Mouse (Mus musculus) hindbrain, embryonic 16.5 days (tissue): Measurements from ENCODE around the gene Rpusd2. TPM values are rescaled to one million over a fixed set of nuclear protein-coding genes. Genes with fewer than 3 reads are reported as not detected.

ENCODE experiments used
- ATAC-seq: fragments of 200-750 bp; cut with Nextera tagmentation; 2 replicates; pipeline ENCODE4 v1.8.0; 2017; ENCODE audit warnings: moderate TSS enrichment, moderate library complexity
- H3K27ac ChIP-seq: fragments of 300-500 bp; sonication (generic); 2 replicates; pipeline ENCODE4 v1.5.1; 2014; ENCODE audit warnings: low read depth, mild to moderate bottlenecking, control low read depth, low read length, moderate library complexity
- H3K27me3 ChIP-seq: fragments of 300-500 bp; sonication (generic); replicated peaks from 2 replicates; pipeline ENCODE4 v1.6.1; 2014; ENCODE audit warnings: low read length; ENCODE audit not compliant: control insufficient read depth, insufficient read depth
- H3K36me3 ChIP-seq: fragments of 300-500 bp; sonication (generic); 2 replicates; pipeline ENCODE4 v1.6.1; 2014; ENCODE audit warnings: mild to moderate bottlenecking, low read length, moderate library complexity, mixed read lengths; ENCODE audit not compliant: control insufficient read depth, insufficient read depth
- H3K4me1 ChIP-seq: fragments of 300-500 bp; sonication (generic); 2 replicates; pipeline ENCODE4 v1.6.1; 2014; ENCODE audit warnings: low read depth, low read length; ENCODE audit not compliant: control insufficient read depth, insufficient read depth
- H3K4me2 ChIP-seq: fragments of 300-500 bp; sonication (generic); 2 replicates; pipeline ENCODE4 v1.6.1; 2014; ENCODE audit warnings: mild to moderate bottlenecking, low read length, control low read depth, moderate library complexity
- H3K4me3 ChIP-seq: fragments of 300-500 bp; sonication (generic); 2 replicates; pipeline ENCODE4 v1.5.1; 2014; ENCODE audit warnings: mild to moderate bottlenecking, low read length, control low read depth, moderate library complexity
- H3K9ac ChIP-seq: fragments of 300-500 bp; sonication (generic); 2 replicates; pipeline ENCODE4 v1.6.1; 2014; ENCODE audit warnings: low read depth, mild to moderate bottlenecking, control low read depth, low read length, moderate library complexity
- H3K9me3 ChIP-seq: fragments of 300-500 bp; sonication (generic); 2 replicates; pipeline ENCODE4 v1.6.1; 2014; ENCODE audit warnings: mild to moderate bottlenecking, low read length, moderate library complexity; ENCODE audit not compliant: control insufficient read depth
- WGBS: fragments of 180-500 bp; shearing (Covaris S2); extraction: QIAGEN DNeasy Blood & Tissue Kit; methylation state at CpG from one replicate; pipeline ENCODE4 v1.1.7; 2014; 5-methylcytosine and 5-hydroxymethylcytosine counted together
- polyA plus RNA-seq: library from polyadenylated mRNA; unstranded; fragments of >200 nt; fragmentation: Nextera tagmentation; extraction: Ambion mirVana; gene quantifications from 2 replicates; pipeline ENCODE4 v1.2.1, GENCODE M21; 2015

Gene Rpusd2
- polyA plus RNA-seq, 1 experiment from 2014 or later, result 3.7 TPM

DNA sequence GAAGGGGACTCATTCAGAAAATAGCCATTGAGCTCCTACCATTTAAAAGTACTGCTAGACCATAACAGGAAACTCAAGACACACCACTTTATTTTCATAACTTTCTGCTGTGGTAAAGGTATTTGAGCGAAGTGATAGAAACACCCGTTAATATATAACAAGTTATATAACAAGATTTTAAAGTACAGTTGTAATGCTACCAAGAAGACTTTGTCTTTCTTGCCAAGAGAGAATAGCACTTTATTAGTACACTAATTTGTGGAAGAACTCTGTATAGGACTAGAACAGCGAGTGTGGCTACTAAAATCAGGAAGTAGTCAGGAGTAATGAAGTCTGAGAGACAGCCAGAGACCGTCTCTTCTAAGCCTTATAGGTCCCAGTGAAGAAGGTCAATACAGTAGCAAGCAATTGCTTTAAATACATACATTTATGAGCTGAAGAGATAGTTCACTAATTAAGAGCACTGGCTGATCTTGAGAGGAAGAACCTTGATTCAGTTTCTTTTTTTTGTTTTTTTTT is 15.6 kb downstream of the Rpusd2 start:
- Histone ChIP-seq H3K27ac (no peak overlapping the region), H3K36me3 (no peaks in the 10 kb centered on the region), H3K9ac (no peak overlapping the region), H3K9me3 (no peaks in the 10 kb centered on the region), H3K4me3 (no peak overlapping the region), H3K4me1 (peaks cover 5% of the 10 kb centered on the region), H3K4me2 (no peak overlapping the region), H3K27me3 (no peaks in the 10 kb centered on the region)
- no peak for ATAC-seq
- 92% methylated on average over 4 of the region's 4 CpGs for WGBS

DNA sequence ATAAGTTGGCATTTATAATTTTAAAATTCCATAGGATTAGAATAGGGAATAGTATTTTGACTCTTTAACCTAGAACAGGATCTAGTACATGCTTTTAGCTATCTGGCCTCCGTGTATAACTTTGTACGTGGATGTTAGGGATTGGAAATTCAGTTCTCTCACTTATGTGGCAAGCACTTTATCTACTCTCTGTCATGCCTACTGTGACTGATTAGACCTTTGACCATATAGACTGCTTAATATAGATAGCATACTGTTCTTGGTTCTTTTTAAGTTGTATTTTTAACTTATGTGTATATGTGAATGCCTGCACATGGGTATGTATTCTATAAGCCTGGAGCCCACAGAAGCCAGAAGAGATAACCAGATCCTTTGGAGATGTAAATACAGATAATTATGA is 25.5 kb downstream of the Rpusd2 start:
- 95% methylated on average over 2 of the region's 2 CpGs for WGBS
- no peak for ATAC-seq
- no peaks in the 10 kb centered on the region for H3K36me3 ChIP-seq
- no peak overlapping the region for H3K9ac ChIP-seq
- no peak overlapping the region for H3K27ac ChIP-seq
- no peaks in the 10 kb centered on the region for H3K9me3 ChIP-seq
- H3K4me2 ChIP-seq, result no peak overlapping the region
- H3K4me1 ChIP-seq, result no peaks in the 10 kb centered on the region
- H3K4me3 ChIP-seq, result no peak overlapping the region
- H3K27me3 ChIP-seq, result no peaks in the 10 kb centered on the region

DNA sequence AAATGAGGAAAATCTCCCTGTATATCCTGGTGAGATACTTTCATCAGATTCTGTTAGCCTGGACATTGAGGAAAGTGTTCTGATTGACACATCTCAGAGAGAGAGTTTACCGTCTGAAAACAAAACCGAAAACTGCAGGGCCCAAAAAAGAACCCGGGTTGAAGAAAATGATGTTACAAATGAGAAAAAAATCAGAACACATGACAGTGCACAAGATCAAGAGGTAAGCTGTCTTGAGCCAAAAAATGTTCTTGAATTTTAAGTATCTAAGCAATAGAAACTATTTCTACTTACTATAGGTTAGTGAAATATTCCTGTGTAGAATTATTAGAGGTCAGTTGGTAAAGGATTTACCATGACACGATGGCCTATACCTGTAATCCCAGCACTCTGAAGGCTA is 37.8 kb downstream of the Rpusd2 start:
- H3K9ac ChIP-seq, result no peak overlapping the region
- no peak overlapping the region for H3K27ac ChIP-seq
- 91% methylated on average over 4 of the region's 4 CpGs for WGBS
- no peak overlapping the region for H3K4me2 ChIP-seq
- ATAC-seq, result no peak
- H3K4me1 ChIP-seq, result no peaks in the 10 kb centered on the region
- no peak overlapping the region for H3K4me3 ChIP-seq
- H3K9me3 ChIP-seq, result no peaks in the 10 kb centered on the region
- H3K27me3 ChIP-seq, result no peaks in the 10 kb centered on the region
- H3K36me3 ChIP-seq, result no peaks in the 10 kb centered on the region

DNA sequence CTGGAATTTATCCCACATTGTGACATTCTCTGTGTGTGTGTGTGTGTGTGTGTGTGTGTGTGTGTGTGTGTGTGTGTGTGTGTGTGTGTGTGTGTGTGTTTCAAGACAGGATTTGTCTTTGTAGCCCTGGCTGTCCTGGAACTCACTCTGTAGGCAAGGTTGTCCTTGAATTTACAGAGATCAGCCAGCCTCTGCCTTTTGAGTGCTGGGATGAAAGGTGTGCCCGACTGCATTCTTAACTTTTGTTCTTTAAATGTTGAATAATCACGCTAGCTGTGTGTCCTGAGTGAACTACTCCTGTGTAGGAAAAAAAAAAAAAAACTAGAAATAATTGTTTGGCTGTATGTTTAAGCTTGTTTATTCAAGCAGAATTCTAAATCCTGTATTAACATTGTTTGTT is 51.6 kb downstream of the Rpusd2 start:
- no peak overlapping the region for H3K4me3 ChIP-seq
- ATAC-seq, result no peak
- no peak overlapping the region for H3K4me2 ChIP-seq
- H3K9me3 ChIP-seq, result no peaks in the 10 kb centered on the region
- H3K9ac ChIP-seq, result no peak overlapping the region
- H3K27me3 ChIP-seq, result no peaks in the 10 kb centered on the region
- no peak overlapping the region for H3K27ac ChIP-seq
- 89% methylated on average over 2 of the region's 2 CpGs for WGBS
- no peaks in the 10 kb centered on the region for H3K36me3 ChIP-seq
- no peaks in the 10 kb centered on the region for H3K4me1 ChIP-seq

Other genes with a start within 250 kb of the Rpusd2 start
- 22.0 and 22.5 TPM in 2 replicates for gene Knstrn, start 220.8 kb upstream of the Rpusd2 start, polyA plus RNA-seq
- 52.2 and 56.1 TPM in 2 replicates for gene Ivd, start 172.8 kb upstream of the Rpusd2 start, polyA plus RNA-seq
- 6.2 and 6.5 TPM in 2 replicates for gene Bahd1, start 134.4 kb upstream of the Rpusd2 start, polyA plus RNA-seq
- 5.3 and 7.3 TPM in 2 replicates for gene Chst14, start 108.3 kb upstream of the Rpusd2 start, polyA plus RNA-seq
- gene Ccdc32, start 5.4 kb upstream of the Rpusd2 start, polyA plus RNA-seq, result 41.7 and 44.1 TPM in 2 replicates
- 8.3 and 9.7 TPM in 2 replicates for gene Knl1, start 12.3 kb downstream of the Rpusd2 start, polyA plus RNA-seq
- gene Rad51, start 78.0 kb downstream of the Rpusd2 start, polyA plus RNA-seq, result 10.6 and 12.7 TPM in 2 replicates
- 49.3 and 50.1 TPM in 2 replicates for gene Rmdn3, start 122.2 kb downstream of the Rpusd2 start, polyA plus RNA-seq
- gene Gchfr, start 133.0 kb downstream of the Rpusd2 start, polyA plus RNA-seq, result 10.9 and 16.2 TPM in 2 replicates
- gene Gm14137, start 139.7 kb downstream of the Rpusd2 start, polyA plus RNA-seq, result 0.86 TPM in 2 replicates
- gene Zfyve19, start 173.8 kb downstream of the Rpusd2 start, polyA plus RNA-seq, result 70.4 and 75.7 TPM in 2 replicates
- 23.3 and 23.6 TPM in 2 replicates for gene Dnajc17, start 174.0 kb downstream of the Rpusd2 start, polyA plus RNA-seq
- gene Ppp1r14d, start 195.1 kb downstream of the Rpusd2 start, polyA plus RNA-seq, result not detected in 2 replicates
- 0.71 and 0.79 TPM in 2 replicates for gene Spint1, start 202.6 kb downstream of the Rpusd2 start, polyA plus RNA-seq
- 48.2 and 56.9 TPM in 2 replicates for gene Rhov, start 236.5 kb downstream of the Rpusd2 start, polyA plus RNA-seq